Mouse (Mus musculus) midbrain, embryonic 14.5 days (tissue): ENCODE measurements around the gene Pla2g12b. TPM values are rescaled to one million over a fixed set of nuclear protein-coding genes. Genes with fewer than 3 reads are reported as not detected.
"Not testable (repeated sequence)": the region's sequence is repeated elsewhere in the genome, so short reads cannot be mapped to it uniquely, and the experiment has no call there.

Source experiments
- ATAC-seq: fragments of 200-750 bp; cut with Nextera tagmentation; 2 replicates; pipeline ENCODE4 v1.8.0; 2017; ENCODE audit warnings: moderate number of reproducible peaks, moderate library complexity; ENCODE audit not compliant: low FRiP score, low TSS enrichment
- DNase-seq: peaks from one replicate; pipeline ENCODE4 v3.0.0-alpha.2; 2015
- H3K27ac ChIP-seq: fragments of 300-500 bp; sonication (generic); replicated peaks from 2 replicates; pipeline ENCODE4 v1.5.1; 2014; ENCODE audit warnings: mild to moderate bottlenecking, low read depth, low read length, moderate library complexity
- H3K27me3 ChIP-seq: fragments of 300-500 bp; sonication (generic); 2 replicates; pipeline ENCODE4 v1.6.1; 2014; ENCODE audit warnings: low read length, control low read depth, mixed read lengths; ENCODE audit not compliant: control insufficient read depth, insufficient read depth
- H3K36me3 ChIP-seq: fragments of 300-500 bp; sonication (generic); 2 replicates; pipeline ENCODE4 v1.6.1; 2014; ENCODE audit warnings: low read length, control low read depth; ENCODE audit not compliant: control insufficient read depth, insufficient read depth
- H3K4me1 ChIP-seq: fragments of 300-500 bp; sonication (generic); 2 replicates; pipeline ENCODE4 v1.6.1; 2014; ENCODE audit warnings: mild to moderate bottlenecking, antibody characterized with exemption, low read length, control low read depth; ENCODE audit not compliant: control insufficient read depth, insufficient read depth
- H3K4me2 ChIP-seq: fragments of 300-500 bp; sonication (generic); 2 replicates; pipeline ENCODE4 v1.6.1; 2014; ENCODE audit warnings: mild to moderate bottlenecking, low read length, moderate library complexity
- H3K4me3 ChIP-seq: fragments of 300-500 bp; sonication (generic); replicated peaks from 2 replicates; pipeline ENCODE4 v1.5.1; 2014; ENCODE audit warnings: low read depth, low read length
- H3K9ac ChIP-seq: fragments of 300-500 bp; sonication (generic); replicated peaks from 2 replicates; pipeline ENCODE4 v1.6.1; 2014; ENCODE audit warnings: mild to moderate bottlenecking, low read length, moderate library complexity
- H3K9me3 ChIP-seq: fragments of 300-500 bp; sonication (generic); 2 replicates; pipeline ENCODE4 v1.6.1; 2016; ENCODE audit warnings: low read length, control low read depth, mixed read lengths; ENCODE audit not compliant: control insufficient read depth
- WGBS: fragments of 180-500 bp; shearing (Covaris S2); extraction: QIAGEN DNeasy Blood & Tissue Kit; methylation state at CpG from one replicate; pipeline ENCODE4 v1.1.7; 2014; 5-methylcytosine and 5-hydroxymethylcytosine counted together
- polyA plus RNA-seq: library from polyadenylated mRNA; unstranded; fragments of >200 nt; fragmentation: Nextera tagmentation; extraction: Ambion mirVana; gene quantifications from 2 replicates; pipeline ENCODE4 v1.2.1, GENCODE M21; 2014

The Pla2g12b gene
- polyA plus RNA-seq, 1 experiment from 2014 or later: not detected

GRCm38 (mm10) chr10:59389652-59390051 lies 13.8 kb upstream of the Pla2g12b start:
- no peak for ATAC-seq
- 95% methylated on average over 3 of the region's 3 CpGs for WGBS

GRCm38 (mm10) chr10:59391907-59392306 lies 11.6 kb upstream of the Pla2g12b start:
- Histone ChIP-seq H3K36me3 (no peaks in the 10 kb centered on the region), H3K4me1 (no peaks in the 10 kb centered on the region), H3K9ac (no peak overlapping the region), H3K9me3 (peaks cover 5% of the 10 kb centered on the region; the same call in 1 of the 2 replicates), H3K4me2 (no peak overlapping the region), H3K4me3 (no peak overlapping the region), H3K27ac (no peak overlapping the region), H3K27me3 (no peaks in the 10 kb centered on the region)
- ATAC-seq: no peak
- 83% methylated on average over 4 of the region's 4 CpGs for WGBS
- DNase-seq: no peak

More at GRCm38 (mm10) chr10:59389652-59390051, 13.8 kb upstream of the Pla2g12b start:
- Histone ChIP-seq H3K4me2 (no peak overlapping the region), H3K4me3 (no peak overlapping the region), H3K27me3 (no peaks in the 10 kb centered on the region), H3K9ac (no peak overlapping the region), H3K9me3 (peaks cover 5% of the 10 kb centered on the region; the same call in 1 of the 2 replicates), H3K4me1 (no peaks in the 10 kb centered on the region), H3K27ac (no peak overlapping the region), H3K36me3 (no peaks in the 10 kb centered on the region)
- no peak for DNase-seq

- H3K27me3 ChIP-seq, H3K36me3 ChIP-seq, H3K9ac ChIP-seq, H3K4me2 ChIP-seq, ATAC-seq, DNase-seq, H3K4me1 ChIP-seq, H3K9me3 ChIP-seq, H3K4me3 ChIP-seq, H3K27ac ChIP-seq: not testable (repeated sequence)
- WGBS: 93% methylated on average over 11 of the region's 25 CpGs
Observed at GRCm38 (mm10) chr10:59395461-59395860, 8.0 kb upstream of the Pla2g12b start, which contains the start of gene Gm10273. TSS of gene Gm10273 (plus strand) at chr10:59395632.

DNA sequence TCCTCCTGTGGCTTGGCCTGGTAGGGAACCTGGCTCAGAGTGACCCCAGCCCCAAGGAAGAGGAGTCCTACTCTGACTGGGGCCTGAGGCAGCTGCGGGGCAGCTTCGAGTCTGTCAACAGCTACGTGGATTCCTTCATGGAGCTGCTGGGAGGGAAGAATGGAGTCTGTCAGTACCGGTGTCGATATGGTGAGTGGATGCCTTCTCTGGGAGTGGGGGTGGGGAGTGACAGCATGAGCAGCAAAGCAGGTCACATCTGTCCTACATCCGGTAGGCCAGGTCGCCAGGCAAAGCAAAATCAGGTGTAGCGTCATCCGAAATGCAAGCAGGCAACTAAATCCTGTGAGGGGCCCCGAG lies 311 bp downstream of the Pla2g12b start:
- no peak overlapping the region for H3K27ac ChIP-seq
- DNase-seq (no peak), ATAC-seq (no peak)
- no peak overlapping the region for H3K9ac ChIP-seq
- H3K9me3 ChIP-seq: no peaks in the 10 kb centered on the region
- no peak overlapping the region for H3K4me3 ChIP-seq
- no peaks in the 10 kb centered on the region for H3K27me3 ChIP-seq
- H3K4me2 ChIP-seq: no peak overlapping the region
- no peaks in the 10 kb centered on the region for H3K4me1 ChIP-seq
- WGBS: 79% methylated on average over 10 of the region's 10 CpGs
- H3K36me3 ChIP-seq: no peaks in the 10 kb centered on the region

DNA sequence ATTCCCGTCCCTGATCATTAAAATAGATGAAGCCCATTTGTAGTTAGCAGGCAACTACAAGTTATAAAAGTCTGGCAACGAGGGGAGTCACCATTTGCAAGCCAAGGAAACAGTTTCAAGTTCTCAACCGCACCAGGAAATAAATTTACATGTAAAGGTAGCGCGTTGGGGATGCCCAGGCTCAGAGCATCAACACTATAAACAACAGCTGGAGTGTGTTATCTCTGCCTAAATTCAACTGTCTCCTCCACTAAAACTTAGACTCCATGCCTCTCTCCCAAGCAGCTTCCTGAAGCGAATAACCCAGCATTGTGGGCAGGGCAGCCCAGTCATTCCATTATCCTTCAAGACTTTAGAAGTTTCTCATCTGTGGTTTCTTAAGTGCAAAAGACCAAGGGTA lies 5.0 kb downstream of the Pla2g12b start:
- no peak overlapping the region for H3K4me2 ChIP-seq
- no peak overlapping the region for H3K9ac ChIP-seq
- no peak overlapping the region for H3K4me3 ChIP-seq
- no peaks in the 10 kb centered on the region for H3K27me3 ChIP-seq
- 74% methylated on average over 6 of the region's 6 CpGs for WGBS
- no peak for ATAC-seq
- H3K9me3 ChIP-seq: no peaks in the 10 kb centered on the region
- no peak overlapping the region for H3K27ac ChIP-seq
- H3K36me3 ChIP-seq: no peaks in the 10 kb centered on the region
- no peaks in the 10 kb centered on the region for H3K4me1 ChIP-seq
- no peak for DNase-seq

DNA sequence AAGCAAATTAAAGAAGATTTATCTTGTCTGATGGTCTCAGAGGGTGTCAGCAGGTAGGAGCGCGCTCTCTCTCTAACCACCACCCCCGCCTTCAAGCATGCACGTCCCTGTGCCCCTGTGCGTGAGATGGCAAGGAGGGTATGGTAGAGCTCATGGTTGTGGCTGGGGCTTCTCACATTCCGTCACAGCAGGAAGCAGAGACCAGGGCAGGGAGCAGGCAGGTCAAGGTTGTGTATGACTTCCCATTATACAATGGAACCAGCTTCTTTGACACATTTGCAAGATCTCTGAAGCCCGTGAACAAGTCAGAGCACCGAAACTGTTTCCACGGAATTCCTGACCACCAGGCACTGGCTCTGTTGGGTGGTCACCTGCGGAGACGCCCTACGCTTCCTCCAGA lies 6.8 kb downstream of the Pla2g12b start:
- H3K27me3 ChIP-seq: no peaks in the 10 kb centered on the region
- DNase-seq: no peak
- no peak overlapping the region for H3K4me2 ChIP-seq
- no peaks in the 10 kb centered on the region for H3K4me1 ChIP-seq
- no peak for ATAC-seq
- no peaks in the 10 kb centered on the region for H3K9me3 ChIP-seq
- no peak overlapping the region for H3K9ac ChIP-seq
- 86% methylated on average over 12 of the region's 12 CpGs for WGBS
- no peak overlapping the region for H3K4me3 ChIP-seq
- H3K36me3 ChIP-seq: no peaks in the 10 kb centered on the region
- H3K27ac ChIP-seq: no peak overlapping the region

DNA sequence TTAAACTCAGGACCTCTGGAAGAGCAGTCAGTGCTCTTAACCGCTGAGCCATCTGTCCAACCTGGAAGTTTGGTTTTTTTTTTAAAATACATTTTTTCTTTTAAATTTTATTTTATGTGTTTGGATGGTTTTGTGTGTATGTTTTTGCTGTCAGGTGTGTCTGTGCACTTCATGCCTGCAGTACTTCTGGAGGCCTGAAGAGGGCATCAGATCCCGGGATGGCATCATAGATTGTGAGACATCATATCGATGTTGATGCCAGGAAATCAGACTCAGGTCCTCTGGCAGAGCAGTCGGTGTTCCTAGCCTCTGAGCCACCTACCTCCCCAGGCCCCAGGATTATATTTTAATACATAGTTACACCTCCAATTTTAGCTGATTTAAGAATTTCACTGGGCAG lies 10.3 kb downstream of the Pla2g12b start:
- no peak overlapping the region for H3K9ac ChIP-seq
- H3K27ac ChIP-seq: no peak overlapping the region
- no peaks in the 10 kb centered on the region for H3K27me3 ChIP-seq
- H3K9me3 ChIP-seq: no peaks in the 10 kb centered on the region
- H3K4me1 ChIP-seq: no peaks in the 10 kb centered on the region
- no peak overlapping the region for H3K4me3 ChIP-seq
- no peak overlapping the region for H3K4me2 ChIP-seq
- ATAC-seq (no peak), DNase-seq (no peak)
- H3K36me3 ChIP-seq: no peaks in the 10 kb centered on the region
- WGBS: 91% methylated on average over 4 of the region's 4 CpGs

- H3K9me3 ChIP-seq: no peaks in the 10 kb centered on the region
- H3K9ac ChIP-seq: no peak overlapping the region
- no peak overlapping the region for H3K4me2 ChIP-seq
- H3K4me1 ChIP-seq: no peaks in the 10 kb centered on the region
- H3K4me3 ChIP-seq: no peak overlapping the region
- DNase-seq: no peak
- no peaks in the 10 kb centered on the region for H3K36me3 ChIP-seq
- H3K27me3 ChIP-seq: no peaks in the 10 kb centered on the region
- WGBS: 92% methylated on average over 3 of the region's 3 CpGs
- no peak overlapping the region for H3K27ac ChIP-seq
- ATAC-seq: no peak
Observed at GRCm38 (mm10) chr10:59416623-59417022, 13.2 kb downstream of the Pla2g12b start.

DNA sequence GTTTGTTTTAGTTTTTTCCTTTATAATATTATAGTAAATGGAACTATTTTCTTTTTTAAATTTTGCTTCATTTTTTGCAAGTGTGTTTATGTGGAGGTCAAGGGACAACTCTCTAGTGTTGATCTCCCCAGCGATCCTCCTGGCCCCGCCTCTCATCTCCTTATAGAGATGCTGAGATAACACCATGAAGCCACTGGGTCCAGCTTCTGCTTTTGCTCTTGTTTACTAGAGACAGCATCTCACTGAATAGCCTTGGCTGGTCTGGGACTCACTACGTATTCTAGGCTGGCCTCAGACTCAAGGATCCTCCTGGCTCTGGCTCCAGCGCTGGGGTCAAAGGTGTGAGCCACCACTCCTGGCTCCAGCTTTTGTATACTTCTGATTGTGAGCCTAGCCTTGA lies 16.1 kb downstream of the Pla2g12b start:
- no peaks in the 10 kb centered on the region for H3K27me3 ChIP-seq
- 90% methylated on average over 4 of the region's 4 CpGs for WGBS
- DNase-seq (no peak), ATAC-seq (no peak)
- H3K9me3 ChIP-seq: no peaks in the 10 kb centered on the region
- H3K9ac ChIP-seq: no peak overlapping the region
- no peak overlapping the region for H3K27ac ChIP-seq
- H3K36me3 ChIP-seq: no peaks in the 10 kb centered on the region
- H3K4me3 ChIP-seq: no peak overlapping the region
- no peak overlapping the region for H3K4me2 ChIP-seq
- no peaks in the 10 kb centered on the region for H3K4me1 ChIP-seq
